Mouse (Mus musculus): ENCODE measurements around the gene Gm20696. TPM values are rescaled to one million over a fixed set of nuclear protein-coding genes. Genes with fewer than 3 reads are reported as not detected.
A peak's percentile ranks its signal among the peaks of the same experiment; 100 is the strongest.

The Gm20696 gene
- polyA plus RNA-seq, 1 experiment from 2014 or later = 3.0 TPM

DNA sequence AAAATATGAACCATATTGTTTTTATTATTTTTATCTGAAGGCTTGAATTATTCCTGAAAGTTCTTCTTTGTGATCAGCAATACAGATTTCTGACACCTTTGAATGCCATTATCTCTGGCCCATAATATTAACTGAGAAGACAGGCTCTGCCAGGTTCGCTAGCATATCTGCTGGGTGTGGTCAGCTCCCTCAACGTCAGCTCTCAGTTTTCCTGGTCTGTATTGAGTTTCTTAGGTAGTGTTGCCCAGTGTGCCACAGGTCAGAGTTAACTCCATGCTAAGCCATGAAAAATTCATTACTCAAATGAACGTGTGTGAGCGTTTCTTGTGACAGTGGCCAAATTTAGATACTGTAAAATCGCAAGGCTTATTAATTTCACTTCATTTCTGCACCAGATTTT lies 170.5 kb downstream of the Gm20696 start:
- Histone ChIP-seq H3K4me2 (ENCODE audit: low read depth, low read length) (no peak overlapping the region), H3K36me3 (ENCODE audit: control insufficient read depth, insufficient read depth, low read length) (no peaks in the 10 kb centered on the region), H3K27ac (ENCODE audit: low read depth, low read length) (no peak overlapping the region), H3K27me3 (ENCODE audit: control insufficient read depth, insufficient read depth, low read length) (no peaks in the 10 kb centered on the region), H3K9me3 (ENCODE audit: control insufficient read depth, low read length) (no peaks in the 10 kb centered on the region), H3K4me1 (ENCODE audit: control insufficient read depth, insufficient read depth, low read length) (no peaks in the 10 kb centered on the region), H3K9ac (replicated peaks; ENCODE audit: low read depth, low read length) (no peak overlapping the region), H3K4me3 (ENCODE audit: low read depth, low read length) (no peak overlapping the region)
- 69% methylated on average over 5 of the region's 5 CpGs for WGBS
- no peak for ATAC-seq (ENCODE audit: low read depth)

DNA sequence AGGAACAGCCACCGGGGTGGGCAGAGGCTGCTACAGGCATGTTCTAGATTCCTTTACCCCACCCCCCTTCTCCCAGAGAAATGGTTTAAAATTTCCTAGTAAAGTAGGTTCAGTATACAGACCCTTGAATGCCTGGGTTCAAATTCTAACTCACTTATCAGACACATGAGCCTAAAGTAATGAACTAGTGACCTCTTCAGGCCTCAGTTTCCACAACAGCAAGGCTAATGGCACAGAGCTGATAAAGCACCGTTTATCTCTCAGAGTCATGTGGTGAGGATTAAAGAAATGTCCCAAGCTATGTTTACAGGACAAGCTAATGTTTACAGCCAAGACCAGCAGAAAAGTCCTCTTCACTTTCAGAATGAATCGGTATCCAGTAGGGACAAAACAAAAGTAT lies 173.7 kb downstream of the Gm20696 start:
- Histone ChIP-seq H3K9me3 (ENCODE audit: control insufficient read depth, low read length) (no peaks in the 10 kb centered on the region), H3K4me1 (ENCODE audit: control insufficient read depth, insufficient read depth, low read length) (no peaks in the 10 kb centered on the region), H3K4me3 (ENCODE audit: low read depth, low read length) (no peak overlapping the region), H3K9ac (replicated peaks; ENCODE audit: low read depth, low read length) (no peak overlapping the region), H3K36me3 (ENCODE audit: control insufficient read depth, insufficient read depth, low read length) (no peaks in the 10 kb centered on the region), H3K27ac (ENCODE audit: low read depth, low read length) (no peak overlapping the region), H3K27me3 (ENCODE audit: control insufficient read depth, insufficient read depth, low read length) (no peaks in the 10 kb centered on the region), H3K4me2 (ENCODE audit: low read depth, low read length) (no peak overlapping the region)
- WGBS = 63% methylated on average over 3 of the region's 3 CpGs
- ATAC-seq (ENCODE audit: low read depth) = no peak

DNA sequence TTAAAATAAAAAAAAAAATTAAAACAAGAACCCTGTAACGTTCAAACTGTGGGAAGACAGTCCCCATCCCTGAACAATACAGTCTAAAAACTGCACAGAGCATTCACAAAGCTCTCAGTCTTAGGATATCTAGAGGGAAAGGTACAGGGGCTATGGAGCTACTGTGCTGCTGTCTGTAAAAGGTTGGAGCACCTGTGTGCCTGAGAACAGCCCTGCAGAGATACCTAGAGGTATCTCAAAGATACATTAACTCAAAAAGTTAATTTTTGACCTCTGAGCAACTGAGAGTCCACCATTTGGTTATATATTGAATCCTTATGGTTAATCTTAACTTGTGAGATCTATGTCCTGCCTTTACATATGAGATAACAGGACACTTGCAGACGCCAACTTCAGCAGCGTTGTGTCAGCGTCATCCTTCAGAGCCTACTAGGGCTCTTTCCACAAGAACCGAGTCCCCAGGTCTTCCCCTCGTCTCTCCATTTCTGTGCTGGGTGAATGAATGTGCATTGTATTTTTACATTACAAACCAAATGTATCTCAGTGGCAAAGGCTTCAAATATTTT lies 174.5 kb downstream of the Gm20696 start:
- H3K4me2 ChIP-seq (ENCODE audit: low read depth, low read length) = no peak overlapping the region
- H3K27ac ChIP-seq (ENCODE audit: low read depth, low read length) = no peak overlapping the region
- no peaks in the 10 kb centered on the region for H3K36me3 ChIP-seq (ENCODE audit: control insufficient read depth, insufficient read depth, low read length)
- no peaks in the 10 kb centered on the region for H3K4me1 ChIP-seq (ENCODE audit: control insufficient read depth, insufficient read depth, low read length)
- no peak for ATAC-seq (ENCODE audit: low read depth)
- H3K27me3 ChIP-seq (ENCODE audit: control insufficient read depth, insufficient read depth, low read length) = no peaks in the 10 kb centered on the region
- H3K9ac ChIP-seq (replicated peaks; ENCODE audit: low read depth, low read length) = no peak overlapping the region
- 90% methylated on average over 6 of the region's 6 CpGs for WGBS
- H3K4me3 ChIP-seq (ENCODE audit: low read depth, low read length) = no peak overlapping the region
- H3K9me3 ChIP-seq (ENCODE audit: control insufficient read depth, low read length) = no peaks in the 10 kb centered on the region

DNA sequence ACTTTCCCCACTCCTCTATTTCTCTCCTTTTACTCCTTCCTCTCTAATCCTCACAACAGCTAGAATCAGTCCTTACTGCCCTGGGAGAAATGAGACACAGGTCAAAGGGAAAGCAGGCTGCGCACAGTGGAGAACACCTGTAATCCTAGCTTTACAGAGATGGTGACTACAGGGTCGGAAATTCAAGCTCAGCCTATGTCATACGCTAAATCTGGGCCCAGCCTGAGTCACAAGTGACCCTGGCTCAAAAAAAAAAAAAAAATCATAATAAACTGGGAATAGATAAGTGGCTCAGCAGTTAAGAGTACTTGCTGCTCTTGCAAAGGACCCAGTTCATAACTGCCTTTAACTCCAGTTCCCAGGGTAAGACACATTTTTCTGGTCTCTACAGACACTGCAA lies 175.5 kb downstream of the Gm20696 start:
- H3K9me3 ChIP-seq (ENCODE audit: control insufficient read depth, low read length) = no peaks in the 10 kb centered on the region
- no peak overlapping the region for H3K27ac ChIP-seq (ENCODE audit: low read depth, low read length)
- H3K27me3 ChIP-seq (ENCODE audit: control insufficient read depth, insufficient read depth, low read length) = no peaks in the 10 kb centered on the region
- WGBS = 96% methylated on average over 3 of the region's 3 CpGs
- H3K9ac ChIP-seq (replicated peaks; ENCODE audit: low read depth, low read length) = no peak overlapping the region
- no peak overlapping the region for H3K4me3 ChIP-seq (ENCODE audit: low read depth, low read length)
- H3K36me3 ChIP-seq (ENCODE audit: control insufficient read depth, insufficient read depth, low read length) = no peaks in the 10 kb centered on the region
- no peak for ATAC-seq (ENCODE audit: low read depth)
- H3K4me1 ChIP-seq (ENCODE audit: control insufficient read depth, insufficient read depth, low read length) = peaks cover under 1% of the 10 kb centered on the region; the same call in 1 of the 2 replicates
- no peak overlapping the region for H3K4me2 ChIP-seq (ENCODE audit: low read depth, low read length)

DNA sequence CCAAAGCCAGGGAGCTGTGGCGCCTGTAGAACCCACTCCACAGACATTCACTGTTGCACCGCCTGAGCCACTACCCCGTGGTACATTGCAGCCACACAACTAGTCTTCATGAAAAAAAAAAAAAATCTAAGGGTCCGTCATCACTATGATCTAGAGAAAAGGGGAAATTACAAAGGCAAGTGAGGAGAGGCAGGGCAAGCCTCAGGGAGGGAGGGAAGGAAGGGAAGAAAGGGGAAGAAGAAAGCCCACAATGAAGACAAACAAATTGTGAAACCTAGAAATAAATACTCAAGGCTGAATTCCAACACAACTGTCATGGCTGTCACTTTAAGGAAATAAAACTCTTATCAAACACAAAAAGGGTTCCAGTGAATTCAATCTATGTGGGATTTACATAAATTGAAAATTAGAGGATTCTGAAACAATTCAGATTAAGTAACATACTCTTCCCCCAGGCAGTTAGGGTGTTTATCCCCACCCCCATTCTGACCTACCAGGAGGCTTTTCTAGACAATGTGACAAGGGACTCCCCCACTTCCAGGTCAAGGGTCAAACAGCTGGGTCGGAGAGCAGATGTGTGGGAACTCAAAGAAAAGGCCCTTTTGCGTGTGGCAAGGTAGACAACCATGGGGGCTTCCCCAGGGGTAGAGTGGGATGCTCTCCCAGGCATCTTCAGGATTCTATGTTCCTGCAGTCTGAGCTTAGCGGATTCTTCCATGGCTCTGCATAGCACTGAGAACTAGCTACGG lies 176.5 kb downstream of the Gm20696 start:
- ATAC-seq (ENCODE audit: low read depth) = no peak
- Histone ChIP-seq H3K9me3 (ENCODE audit: control insufficient read depth, low read length) (no peaks in the 10 kb centered on the region), H3K4me1 (ENCODE audit: control insufficient read depth, insufficient read depth, low read length) (peaks cover 7% of the 10 kb centered on the region), H3K4me3 (ENCODE audit: low read depth, low read length) (no peak overlapping the region), H3K27me3 (ENCODE audit: control insufficient read depth, insufficient read depth, low read length) (no peaks in the 10 kb centered on the region), H3K27ac (ENCODE audit: low read depth, low read length) (no peak overlapping the region), H3K9ac (replicated peaks; ENCODE audit: low read depth, low read length) (no peak overlapping the region), H3K4me2 (ENCODE audit: low read depth, low read length) (no peak overlapping the region), H3K36me3 (ENCODE audit: control insufficient read depth, insufficient read depth, low read length) (no peaks in the 10 kb centered on the region)
- 85% methylated on average over 8 of the region's 8 CpGs for WGBS

DNA sequence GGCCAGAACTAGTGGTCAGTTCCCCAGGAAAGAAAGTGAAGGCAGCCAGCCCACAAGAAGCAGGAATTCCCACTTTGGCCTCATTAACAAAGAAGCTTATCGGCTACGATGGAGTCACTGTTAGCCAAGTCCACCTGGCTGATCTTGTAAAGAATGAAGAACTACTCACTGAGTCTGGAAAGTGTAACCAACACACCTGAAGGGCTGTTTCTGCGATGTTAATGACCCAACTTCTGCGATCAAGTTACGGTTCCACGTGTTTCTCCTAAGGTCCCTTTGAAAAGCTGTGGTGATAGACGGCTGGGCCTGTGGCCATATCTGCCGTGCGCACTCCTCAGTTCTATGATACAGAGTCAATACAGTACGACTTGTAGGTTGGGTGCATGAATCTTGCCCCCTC lies 177.2 kb downstream of the Gm20696 start:
- no peak overlapping the region for H3K4me3 ChIP-seq (ENCODE audit: low read depth, low read length)
- no peaks in the 10 kb centered on the region for H3K9me3 ChIP-seq (ENCODE audit: control insufficient read depth, low read length)
- H3K9ac ChIP-seq (replicated peaks; ENCODE audit: low read depth, low read length) = no peak overlapping the region
- no peak for ATAC-seq (ENCODE audit: low read depth)
- H3K27ac ChIP-seq (ENCODE audit: low read depth, low read length) = no peak overlapping the region
- H3K4me1 ChIP-seq (ENCODE audit: control insufficient read depth, insufficient read depth, low read length) = peaks cover 12% of the 10 kb centered on the region
- 92% methylated on average over 10 of the region's 10 CpGs for WGBS
- H3K36me3 ChIP-seq (ENCODE audit: control insufficient read depth, insufficient read depth, low read length) = no peaks in the 10 kb centered on the region
- H3K4me2 ChIP-seq (ENCODE audit: low read depth, low read length) = no peak overlapping the region
- H3K27me3 ChIP-seq (ENCODE audit: control insufficient read depth, insufficient read depth, low read length) = no peaks in the 10 kb centered on the region

DNA sequence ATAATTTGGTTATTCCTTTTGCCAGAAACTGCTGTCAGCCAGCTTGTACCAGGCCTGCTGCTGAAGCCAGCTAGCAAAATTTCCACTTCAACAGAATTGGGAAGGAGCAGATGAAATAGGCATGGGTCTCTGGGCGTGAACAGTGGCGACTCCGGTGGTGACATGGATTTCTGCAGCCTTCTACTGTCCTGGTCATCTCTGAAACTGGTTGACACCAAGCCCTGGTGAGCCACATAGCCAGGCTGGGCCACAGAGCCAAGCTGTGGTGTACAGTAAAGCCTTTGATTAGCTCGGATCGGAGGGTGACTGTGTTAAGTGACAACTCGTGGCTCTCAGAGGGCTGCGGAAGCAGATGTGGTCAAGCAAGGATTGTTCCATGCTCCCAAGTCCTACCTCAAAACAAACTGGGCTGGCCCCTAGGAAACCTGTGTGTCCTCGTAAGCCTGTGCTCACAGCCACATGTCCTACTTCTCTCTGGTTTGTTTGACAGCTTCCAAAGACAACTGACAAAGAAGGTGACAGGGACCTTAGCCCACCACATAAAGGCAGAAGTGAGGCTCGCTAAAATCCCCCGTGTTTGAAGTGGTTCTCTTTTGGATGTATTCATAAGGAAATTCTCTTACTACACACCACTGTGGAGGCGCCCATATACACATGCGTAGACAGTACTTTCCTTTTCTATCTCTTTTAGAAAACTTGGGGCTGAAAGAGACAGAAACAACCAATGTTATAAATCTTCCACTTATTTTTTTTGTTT lies 180.5 kb downstream of the Gm20696 start:
- Histone ChIP-seq H3K27me3 (ENCODE audit: control insufficient read depth, insufficient read depth, low read length) (no peaks in the 10 kb centered on the region), H3K27ac (ENCODE audit: low read depth, low read length) (no peak overlapping the region), H3K4me1 (ENCODE audit: control insufficient read depth, insufficient read depth, low read length) (peaks cover 17% of the 10 kb centered on the region), H3K9me3 (ENCODE audit: control insufficient read depth, low read length) (no peaks in the 10 kb centered on the region), H3K36me3 (ENCODE audit: control insufficient read depth, insufficient read depth, low read length) (no peaks in the 10 kb centered on the region), H3K9ac (replicated peaks; ENCODE audit: low read depth, low read length) (no peak overlapping the region), H3K4me3 (ENCODE audit: low read depth, low read length) (no peak overlapping the region), H3K4me2 (ENCODE audit: low read depth, low read length) (no peak overlapping the region)
- no peak; the same call in 1 of the 2 replicates for ATAC-seq (ENCODE audit: low read depth)
- WGBS = 53% methylated on average over 12 of the region's 12 CpGs

DNA sequence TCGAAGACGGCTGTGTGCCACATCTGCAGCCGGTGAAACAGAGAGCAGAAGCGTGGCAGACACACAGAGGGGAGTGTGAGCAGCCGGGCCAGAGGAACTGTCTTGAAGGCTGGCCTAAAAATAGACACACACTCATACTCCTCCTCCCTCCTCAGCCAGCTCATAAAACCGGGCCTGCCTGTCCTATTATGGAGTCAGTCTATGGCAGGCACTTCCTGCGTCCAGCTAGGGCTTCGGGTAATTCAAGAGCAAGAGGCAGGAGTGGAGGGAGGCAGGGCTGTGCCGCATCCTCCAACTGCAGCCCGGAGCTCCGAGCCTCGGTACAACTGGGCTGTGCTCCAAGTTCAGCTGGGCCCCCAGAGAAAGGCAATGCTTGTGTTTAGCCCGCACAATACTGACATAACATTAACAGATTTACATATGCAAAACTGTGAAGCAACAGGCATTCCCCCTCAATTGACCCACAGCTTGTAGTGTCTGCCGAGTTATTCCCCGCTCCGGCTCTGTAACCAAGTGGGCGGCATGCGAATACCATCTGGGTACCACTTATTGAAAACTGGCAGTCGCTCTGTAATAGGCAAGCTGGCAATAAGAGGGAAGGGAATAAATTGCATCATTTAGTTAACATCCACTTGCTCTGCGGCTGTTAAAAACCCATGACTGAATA lies 181.2 kb downstream of the Gm20696 start:
- Histone ChIP-seq H3K4me3 (ENCODE audit: low read depth, low read length) (peak overlapping the region; percentile 9; the same call in 1 of the 2 replicates), H3K4me2 (ENCODE audit: low read depth, low read length) (peak overlapping the region; percentile 45), H3K27me3 (ENCODE audit: control insufficient read depth, insufficient read depth, low read length) (no peaks in the 10 kb centered on the region), H3K36me3 (ENCODE audit: control insufficient read depth, insufficient read depth, low read length) (no peaks in the 10 kb centered on the region), H3K27ac (ENCODE audit: low read depth, low read length) (peak overlapping the region; percentile 70), H3K9me3 (ENCODE audit: control insufficient read depth, low read length) (no peaks in the 10 kb centered on the region), H3K4me1 (ENCODE audit: control insufficient read depth, insufficient read depth, low read length) (peaks cover 17% of the 10 kb centered on the region), H3K9ac (replicated peaks; ENCODE audit: low read depth, low read length) (peak overlapping the region; percentile 30)
- ATAC-seq (ENCODE audit: low read depth) = peak; percentile 94
- 7% methylated on average over 20 of the region's 20 CpGs for WGBS
